Mouse (Mus musculus): ENCODE results near the gene Nek9. TPM values are rescaled to one million over a fixed set of nuclear protein-coding genes. Genes with fewer than 3 reads are reported as not detected.
"Not testable (repeated sequence)": the region's sequence is repeated elsewhere in the genome, so short reads cannot be mapped to it uniquely, and the experiment has no call there.

Nek9 gene
- total RNA-seq, 2 experiments from 2014 or later: 75.6 to 75.8 TPM

GRCm38 (mm10) chr12:85296915-85297314 lies 42.2 kb downstream of the Nek9 start:
- no peak for DNase-seq
- intact Hi-C loops (cut with DNase I): no loop called here

DNA sequence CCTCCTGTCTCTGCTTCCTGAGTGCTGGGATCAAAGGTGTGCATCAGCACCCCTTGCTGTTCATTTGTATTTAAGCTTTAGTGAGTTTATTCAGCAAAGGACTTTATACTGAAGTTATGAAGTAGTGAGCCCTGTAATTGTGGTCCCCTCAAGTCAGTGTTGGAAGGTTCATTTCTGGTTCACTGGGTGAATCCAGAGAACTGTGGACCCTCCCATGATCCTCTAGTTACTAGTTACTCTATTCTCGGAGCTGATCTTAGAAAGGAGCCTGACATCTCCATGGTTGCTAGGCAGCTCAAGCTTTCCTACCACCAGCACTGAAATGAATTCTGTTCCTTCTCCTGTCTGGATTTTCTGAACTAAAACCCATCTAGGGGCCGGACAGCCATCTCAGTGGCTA lies 43.7 kb downstream of the Nek9 start:
- DNase-seq: no peak
- intact Hi-C loops (cut with DNase I): no loop called here

GRCm38 (mm10) chr12:85292906-85293305 lies 46.3 kb downstream of the Nek9 start:
- intact Hi-C loops (cut with DNase I): no loop called here
- no peak for DNase-seq

DNA sequence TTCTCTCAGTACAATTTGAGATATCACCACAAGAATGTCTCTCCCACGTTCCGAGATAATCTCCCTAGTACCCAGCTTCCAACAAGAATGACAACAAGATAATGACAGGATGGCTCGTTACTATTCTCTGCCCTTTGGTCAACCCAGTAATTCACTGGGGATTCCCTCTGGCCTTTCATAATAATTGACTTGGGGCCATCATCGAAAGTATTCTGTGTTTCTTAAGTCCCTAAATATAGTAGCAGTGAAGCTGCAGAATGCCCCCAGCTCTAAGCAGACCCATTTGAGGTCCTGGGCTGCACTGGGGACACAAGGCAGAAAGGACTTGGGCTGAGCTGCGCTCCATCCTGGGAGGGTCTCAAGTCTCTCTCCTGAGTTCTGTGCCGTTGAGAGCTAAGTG lies 46.9 kb downstream of the Nek9 start:
- intact Hi-C loops (cut with DNase I): no loop called here
- no peak for DNase-seq

DNA sequence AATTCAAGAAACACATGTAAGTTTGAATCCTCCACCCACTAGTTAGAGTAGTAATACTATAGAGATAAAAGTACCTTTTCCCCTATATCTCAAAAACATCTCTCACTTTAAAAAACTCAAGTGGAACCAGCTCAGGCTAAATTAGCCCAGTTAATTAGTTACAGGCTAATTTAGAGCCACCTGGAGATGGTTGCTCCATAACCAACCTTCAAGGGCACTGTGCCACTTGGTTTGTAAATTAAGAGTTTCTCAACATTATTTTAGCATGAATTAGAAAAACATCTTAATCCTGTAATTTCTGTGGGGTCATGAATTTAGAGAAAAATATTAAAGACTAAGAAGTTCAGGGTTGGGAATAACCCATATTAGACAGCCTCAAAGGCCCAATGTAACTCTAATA lies 47.6 kb downstream of the Nek9 start:
- intact Hi-C loops (cut with DNase I): no loop called here
- no peak for DNase-seq

DNA sequence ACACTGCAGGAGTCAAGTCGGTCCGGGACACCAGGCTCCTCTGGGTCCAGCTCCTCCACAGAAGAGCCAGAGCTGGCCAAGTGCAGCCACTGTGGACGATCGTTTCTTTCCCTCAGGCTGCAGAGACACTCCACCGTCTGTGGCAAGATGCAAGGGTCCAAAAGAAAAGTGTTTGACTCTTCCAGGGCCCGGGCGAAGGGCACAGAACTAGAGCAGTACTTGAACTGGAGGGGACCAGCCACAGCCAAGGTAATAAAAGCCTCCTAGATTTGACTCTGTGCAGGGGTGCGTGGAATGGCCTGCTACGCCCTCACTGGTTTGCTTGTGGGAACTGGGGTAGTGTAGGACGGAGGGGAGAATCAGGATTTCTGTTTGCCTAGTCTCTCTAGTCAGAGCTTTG lies 48.5 kb downstream of the Nek9 start:
- no peak for DNase-seq
- intact Hi-C loops (cut with DNase I): no loop called here

- peak in 1 of 2 experiments; percentile 50 for DNase-seq
- intact Hi-C loops (cut with DNase I): loop anchor here (5.0 kb wide), 2 partner anchors 117 to 147 kb away; no protein-coding TSS in a partner anchor
Measured at GRCm38 (mm10) chr12:85289157-85290000, 49.8 kb downstream of the Nek9 start.

DNA sequence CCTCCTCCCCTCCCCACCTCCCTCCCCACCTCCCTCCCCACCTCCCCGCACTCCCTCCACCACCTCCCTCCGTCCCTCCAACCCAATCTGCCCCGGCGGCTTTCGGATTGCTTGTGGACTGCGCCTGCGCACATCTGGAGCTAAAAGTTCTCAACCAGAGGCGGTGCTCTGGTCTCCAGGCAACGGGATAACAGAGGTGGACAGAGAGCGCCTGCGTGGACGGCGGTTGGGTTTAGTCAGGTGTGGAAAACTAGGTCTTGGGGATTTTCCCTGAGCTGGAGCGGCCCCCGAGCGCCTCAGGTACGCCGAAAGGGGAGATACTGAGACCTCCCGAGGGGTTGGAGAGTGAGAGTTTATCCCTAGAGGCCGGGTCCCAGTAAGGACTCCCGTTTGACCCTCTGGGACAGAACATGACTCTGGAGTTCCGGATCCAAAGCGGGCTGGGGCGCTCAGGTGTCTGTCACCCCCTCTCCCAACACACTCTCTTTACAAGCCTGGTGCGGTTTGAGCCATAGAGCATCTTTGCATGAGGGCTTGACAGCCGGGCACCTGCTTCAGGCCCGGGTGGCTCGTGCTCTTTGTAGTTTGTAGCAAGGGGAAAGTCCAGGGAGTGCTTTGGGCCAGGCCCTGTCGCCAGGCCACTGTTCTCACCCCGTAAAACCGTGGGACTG lies 50.5 kb downstream of the Nek9 start, which contains the start of gene Zc2hc1c:
Zc2hc1c (plus strand) TSS at position 106 of the 671 bp plus-strand sequence.
- intact Hi-C loops (cut with DNase I): loop anchor here (5.0 kb wide), 2 partner anchors 116 to 146 kb away; no protein-coding TSS in a partner anchor
- peak; percentile 91 for DNase-seq

GRCm38 (mm10) chr12:85287809-85288485 lies 51.2 kb downstream of the Nek9 start, which contains the start of gene Acyp1:
Acyp1 (minus strand) TSS chr12:85288438.
- peak; percentile 57 to 62 for DNase-seq
- intact Hi-C loops (cut with DNase I): loop anchor here (5.0 kb wide), 2 partner anchors 116 to 146 kb away; no protein-coding TSS in a partner anchor

DNA sequence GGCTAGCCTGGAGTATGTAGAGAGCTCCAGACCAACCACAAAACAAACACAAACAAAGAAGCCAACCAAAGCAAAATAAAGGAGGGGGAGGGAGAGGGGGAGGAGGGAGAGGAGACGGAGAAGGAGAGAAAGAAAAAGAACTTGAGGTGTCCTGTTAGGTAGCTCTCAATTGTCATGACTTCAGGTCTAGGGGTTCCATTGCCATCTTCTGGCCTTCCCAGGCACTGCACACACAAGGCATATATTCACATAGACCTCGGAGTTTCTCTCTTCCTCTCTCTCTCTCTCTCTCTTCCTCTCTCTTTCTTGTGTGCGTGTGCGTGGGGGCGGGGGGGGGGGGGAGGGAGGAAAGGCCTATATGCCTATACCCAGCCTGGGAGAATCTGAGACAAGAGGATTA lies 52.2 kb downstream of the Nek9 start:
- intact Hi-C loops (cut with DNase I): loop anchor here (5.0 kb wide), 2 partner anchors 115 to 145 kb away; no protein-coding TSS in a partner anchor
- DNase-seq: peak in 1 of 2 experiments; percentile 44

GRCm38 (mm10) chr12:85284996-85285395 lies 54.2 kb downstream of the Nek9 start:
- intact Hi-C loops (cut with DNase I): loop anchor here (5.0 kb wide), 2 partner anchors 113 to 143 kb away; no protein-coding TSS in a partner anchor
- no peak for DNase-seq

GRCm38 (mm10) chr12:85284331-85284730 lies 54.8 kb downstream of the Nek9 start:
- intact Hi-C loops (cut with DNase I): no loop called here

GRCm38 (mm10) chr12:85281756-85282155 lies 57.4 kb downstream of the Nek9 start:
- DNase-seq: not testable (repeated sequence)
- intact Hi-C loops (cut with DNase I): loop anchor here (2.0 kb wide), 1 partner anchor 15 kb away; no protein-coding TSS in a partner anchor

More at GRCm38 (mm10) chr12:85284331-85284730, 54.8 kb downstream of the Nek9 start:
- no peak for DNase-seq

GRCm38 (mm10) chr12:85280845-85281651 lies 58.1 kb downstream of the Nek9 start:
- no peak for DNase-seq

GRCm38 (mm10) chr12:85280105-85280844 lies 58.9 kb downstream of the Nek9 start:
- DNase-seq: peak; percentile 97 to 99
- intact Hi-C loops (cut with DNase I): loop anchor here (2.0 kb wide), 1 partner anchor 13 kb away; no protein-coding TSS in a partner anchor

More at GRCm38 (mm10) chr12:85280845-85281651, 58.1 kb downstream of the Nek9 start:
- intact Hi-C loops (cut with DNase I): loop anchor here (2.0 kb wide), 1 partner anchor 14 kb away; no protein-coding TSS in a partner anchor

GRCm38 (mm10) chr12:85279396-85280080 lies 59.6 kb downstream of the Nek9 start:
- no peak for DNase-seq
- intact Hi-C loops (cut with DNase I): loop anchor here (2.0 to 5.0 kb wide), 2 partner anchors 13 to 62 kb away; partner anchors contain the start of gene Eif2b2

DNA sequence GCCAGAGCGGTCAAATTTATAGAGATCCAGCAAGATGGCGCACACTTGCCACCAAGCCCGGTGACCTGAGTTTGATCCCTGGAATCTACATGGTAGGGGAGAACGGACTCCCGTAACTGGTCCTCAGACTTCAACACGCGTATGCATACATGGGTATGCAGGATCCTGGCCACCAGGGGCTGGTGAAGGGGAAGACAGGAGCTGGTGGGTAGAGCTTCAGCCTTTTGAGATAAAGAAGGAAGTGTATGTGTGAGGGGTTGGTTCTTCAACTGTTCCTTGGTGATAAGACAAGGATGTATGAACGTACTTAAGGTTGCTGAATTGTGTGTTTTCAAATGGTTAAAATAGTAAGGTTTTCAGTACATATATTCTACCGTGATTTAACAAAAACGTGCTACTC lies 60.2 kb downstream of the Nek9 start:
- intact Hi-C loops (cut with DNase I): loop anchor here (5.0 kb wide), 1 partner anchor 62 kb away; the partner anchor contains the start of gene Eif2b2
- no peak for DNase-seq

DNA sequence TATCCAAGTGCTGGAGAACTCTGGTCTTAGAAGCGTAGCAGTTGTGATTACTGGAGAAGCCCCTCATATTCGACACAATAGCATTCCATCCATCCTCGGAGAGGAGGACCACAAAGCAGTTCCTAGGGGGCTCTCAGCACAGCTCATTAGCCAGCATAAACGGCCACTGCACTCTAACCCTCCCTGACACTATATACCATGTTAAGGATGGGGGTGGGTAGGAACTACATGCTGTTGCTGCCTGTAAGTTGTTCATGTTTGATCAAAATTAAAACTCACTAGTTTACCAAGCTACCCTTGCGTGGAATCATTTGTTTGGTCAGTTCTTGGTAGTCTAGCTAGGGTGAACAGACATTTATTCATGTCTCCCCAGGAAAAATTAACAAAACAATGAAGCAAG lies 62.9 kb downstream of the Nek9 start:
- DNase-seq: no peak
- intact Hi-C loops (cut with DNase I): loop anchor here (5.0 kb wide), 1 partner anchor 59 kb away; the partner anchor contains the start of gene Eif2b2

Data from heart, postnatal 14 days (tissue).